Mouse (Mus musculus) liver, adult 2 months (tissue): ENCODE results near the gene Abtb1.

Experiments used
- CTCF ChIP-seq: fragments of 200-500 bp; IDR thresholded peaks from 2 replicates; pipeline ENCODE4 v1.5.1; 2011; ENCODE audit warnings: low read depth, low read length, control low read depth
- POLR2A ChIP-seq: fragments of 200-500 bp; IDR thresholded peaks from 2 replicates; pipeline ENCODE4 v1.6.1; 2011; ENCODE audit warnings: low read length, control low read depth; ENCODE audit not compliant: insufficient read depth; ENCODE audit errors: extremely low read depth

DNA sequence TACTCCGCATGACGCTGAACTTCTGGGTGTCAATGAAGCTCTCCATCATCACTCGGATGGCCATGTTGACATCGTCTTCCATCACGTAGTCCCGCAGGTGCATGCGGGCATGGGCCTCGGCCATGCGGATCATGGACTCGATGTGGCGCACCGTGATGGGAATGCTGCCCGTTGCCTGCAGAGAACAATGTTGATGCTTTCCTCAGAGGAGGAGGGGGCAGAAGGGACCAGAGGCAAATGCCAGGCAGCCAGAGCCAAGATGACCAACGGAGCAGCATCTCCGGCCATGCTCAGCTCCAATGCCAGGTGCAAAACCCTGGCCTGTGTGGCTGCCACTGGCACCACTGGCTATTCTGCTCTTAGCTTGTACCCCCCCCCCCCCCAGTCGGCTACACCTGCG lies 42.9 kb upstream of the Abtb1 start:
- no peak for TF ChIP-seq POLR2A
- no peak for TF ChIP-seq CTCF
